Mouse (Mus musculus): ENCODE results near the gene Raver1.

The Raver1 gene

DNA sequence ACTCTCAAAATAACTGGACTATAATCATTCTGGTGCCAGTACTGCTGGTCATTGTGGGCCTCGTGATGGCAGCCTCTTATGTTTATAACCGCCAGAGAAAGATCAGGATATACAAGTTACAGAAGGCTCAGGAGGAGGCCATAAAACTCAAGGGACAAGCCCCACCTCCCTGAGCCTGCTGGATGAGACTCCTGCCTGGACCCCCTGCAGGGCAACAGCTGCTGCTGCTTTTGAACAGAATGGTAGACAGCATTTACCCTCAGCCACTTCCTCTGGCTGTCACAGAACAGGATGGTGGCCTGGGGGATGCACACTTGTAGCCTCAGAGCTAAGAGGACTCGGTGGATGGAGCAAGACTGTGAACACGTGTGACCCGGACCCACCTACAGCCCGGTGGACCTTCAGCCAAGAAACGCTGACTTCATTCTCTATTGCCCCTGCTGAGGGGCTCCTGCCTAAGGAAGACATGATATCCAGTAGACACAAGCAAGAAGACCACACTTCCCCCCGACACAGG, 64.0 kb downstream of the Raver1 start:
- TF ChIP-seq CTCF (conservative IDR thresholded peaks at IDR 0.05; ENCODE audit: low read length) = no peak
- no peak for TF ChIP-seq NANOG (IDR thresholded peaks at IDR 0.05; ENCODE audit: borderline replicate concordance, low read length)
- TF ChIP-seq POU5F1 (IDR thresholded peaks at IDR 0.05; ENCODE audit: borderline replicate concordance, low read length) = no peak
- H3K36me3 ChIP-seq (ENCODE audit: insufficient read depth, low read length) = peaks cover 60% of the 10 kb centered on the region

DNA sequence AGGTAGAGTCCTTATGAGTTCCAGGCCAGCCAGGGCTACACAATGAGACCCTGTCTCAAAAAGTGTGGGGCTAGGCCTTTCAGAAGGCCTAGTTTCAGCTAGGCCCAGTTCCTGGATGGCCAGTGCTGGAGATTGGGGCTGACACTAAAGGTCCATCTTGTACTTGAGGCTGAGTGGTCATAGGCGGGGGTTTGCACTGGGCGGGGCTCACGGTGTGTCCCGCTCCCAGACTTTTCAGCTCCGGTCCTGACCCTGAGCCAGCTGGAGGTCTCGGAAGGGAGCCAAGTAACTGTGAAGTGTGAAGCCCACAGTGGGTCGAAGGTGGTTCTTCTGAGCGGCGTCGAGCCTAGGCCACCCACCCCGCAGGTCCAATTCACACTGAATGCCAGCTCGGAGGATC, 65.0 kb downstream of the Raver1 start:
- Histone ChIP-seq H3K36me3 (ENCODE audit: insufficient read depth, low read length) (peaks cover 70% of the 10 kb centered on the region), H3K4me3 (replicated peaks; ENCODE audit: low read length) (peak overlapping the region; percentile 37; the same call in 1 of the 2 replicates), H3K9me3 (ENCODE audit: low read length) (no peaks in the 10 kb centered on the region), H3K27me3 (ENCODE audit: insufficient read depth, low read length) (peaks cover 2% of the 10 kb centered on the region), H3K4me1 (replicated peaks; ENCODE audit: low read depth, low read length) (peaks cover 95% of the 10 kb centered on the region)
- no peak for TF ChIP-seq POU5F1 (IDR thresholded peaks at IDR 0.05; ENCODE audit: borderline replicate concordance, low read length)
- TF ChIP-seq CTCF (conservative IDR thresholded peaks at IDR 0.05; ENCODE audit: low read length) = no peak
- TF ChIP-seq NANOG (IDR thresholded peaks at IDR 0.05; ENCODE audit: borderline replicate concordance, low read length) = no peak

More for the DNA sequence above, 64.0 kb downstream of the Raver1 start:
- H3K4me3 ChIP-seq (replicated peaks; ENCODE audit: low read length) = peak overlapping the region; percentile 27; the same call in 1 of the 2 replicates
- peaks cover 93% of the 10 kb centered on the region for H3K4me1 ChIP-seq (replicated peaks; ENCODE audit: low read depth, low read length)
- peaks cover 11% of the 10 kb centered on the region for H3K27me3 ChIP-seq (ENCODE audit: insufficient read depth, low read length)
- H3K9me3 ChIP-seq (ENCODE audit: low read length) = no peaks in the 10 kb centered on the region

DNA sequence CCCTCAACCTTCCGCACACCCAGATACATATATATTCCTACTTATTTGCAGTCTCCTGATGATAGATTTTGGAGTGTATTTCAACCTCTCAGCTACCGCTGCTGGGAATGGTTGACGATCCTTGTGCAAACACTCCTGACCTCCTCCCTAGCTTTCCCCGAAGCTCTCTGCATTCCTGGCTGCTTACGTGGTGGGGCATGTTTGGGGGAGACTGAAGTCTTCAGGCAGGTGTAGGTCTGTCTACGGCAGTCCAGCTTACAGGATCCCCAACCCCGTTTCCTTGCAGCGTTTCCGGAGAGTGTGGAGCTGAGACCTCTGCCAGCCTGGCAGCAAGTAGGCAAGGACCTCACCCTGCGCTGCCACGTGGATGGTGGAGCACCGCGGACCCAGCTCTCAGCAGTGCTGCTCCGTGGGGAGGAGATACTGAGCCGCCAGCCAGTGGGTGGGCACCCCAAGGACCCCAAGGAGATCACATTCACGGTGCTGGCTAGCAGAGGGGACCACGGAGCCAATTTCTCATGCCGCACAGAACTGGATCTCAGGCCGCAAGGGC, 66.5 kb downstream of the Raver1 start:
- Histone ChIP-seq H3K9me3 (ENCODE audit: low read length) (no peaks in the 10 kb centered on the region), H3K36me3 (ENCODE audit: insufficient read depth, low read length) (peaks cover 85% of the 10 kb centered on the region), H3K27me3 (ENCODE audit: insufficient read depth, low read length) (no peaks in the 10 kb centered on the region), H3K4me1 (replicated peaks; ENCODE audit: low read depth, low read length) (peaks cover 97% of the 10 kb centered on the region), H3K4me3 (replicated peaks; ENCODE audit: low read length) (peak overlapping the region; percentile 37; the same call in 1 of the 2 replicates)
- TF ChIP-seq POU5F1 (IDR thresholded peaks at IDR 0.05; ENCODE audit: borderline replicate concordance, low read length) (no peak), CTCF (conservative IDR thresholded peaks at IDR 0.05; ENCODE audit: low read length) (no peak), NANOG (IDR thresholded peaks at IDR 0.05; ENCODE audit: borderline replicate concordance, low read length) (no peak)

Measured in E14TG2a.4 (cell line).